ENCODE assay signal across 7 mouse cellular contexts in genomic region chr14:31194891-31195513, GRCm38 (mm10). TPM values are rescaled to one million over a fixed set of nuclear protein-coding genes. Genes with fewer than 3 reads are reported as not detected.
DNase-seq lines count a peak whose midpoint lies in the region; ATAC-seq lines count a peak whose summit lies in the region.

No protein-coding gene starts in this region.

- H3K4me2 ChIP-seq in neural tube, embryonic 15.5 days, result no peak overlapping the region

- H3K36me3 ChIP-seq in neural tube, embryonic 15.5 days, result peaks cover 67% of the 10 kb centered on the region

- peaks cover 16% of the 10 kb centered on the region for H3K4me1 ChIP-seq in neural tube, embryonic 15.5 days

- no peak overlapping the region for H3K9ac ChIP-seq in neural tube, embryonic 15.5 days (replicated peaks)

- ATAC-seq in CD4-positive, CD25-positive, alpha-beta regulatory T cell, adult 4 months, result peak; percentile 64
- ATAC-seq in hematopoietic stem cell, adult 5-6 weeks (replicated peaks in 1 of 2; ENCODE audit: insufficient read depth in 1 of 2, low FRiP score in 2 of 2, low TSS enrichment in 1 of 2, low read depth in 1 of 2, poor library complexity in 2 of 2, severe bottlenecking in 2 of 2), result peak; percentile 73 to 76
- ATAC-seq in neural tube, embryonic 15.5 days (ENCODE audit: low FRiP score), result no peak

- H3K4me3 ChIP-seq in neural tube, embryonic 15.5 days (replicated peaks), result no peak overlapping the region

- no peak overlapping the region for H3K27ac ChIP-seq in neural tube, embryonic 15.5 days (replicated peaks)

- no peaks in the 10 kb centered on the region for H3K27me3 ChIP-seq in neural tube, embryonic 15.5 days (replicated peaks)

- DNase-seq in adipocyte (ENCODE audit: low spot score), result peak; percentile 85
- peak; percentile 88 for DNase-seq in gastrocnemius, adult 18-20 months (ENCODE audit: low spot score)
- peak; percentile 80 for DNase-seq in lung, postnatal 14 days
- DNase-seq in thymus, postnatal 4 days, result peak; percentile 43

- H3K9me3 ChIP-seq in neural tube, embryonic 15.5 days (replicated peaks), result no peaks in the 10 kb centered on the region

- WGBS in neural tube, embryonic 15.5 days, result 80% methylated on average over 14 of the region's 14 CpGs

RNA-seq across cellular contexts. Expression of gene Tnnc1, which starts 13.1 kb away (rescaled TPM):
- polyA plus RNA-seq in CD4-positive, CD25-positive, alpha-beta regulatory T cell, adult 4 months (2017; shearing (Covaris generic)), result not detected
- 100 to 1,000 TPM; 566 to 705 TPM for total RNA-seq in gastrocnemius, adult 18-20 months (2021)
- not detected in 2 replicates for total RNA-seq in hematopoietic stem cell, adult 5-6 weeks (2017)
- polyA plus RNA-seq in neural tube, embryonic 15.5 days (2015; fragmentation: Nextera tagmentation; extraction: Ambion mirVana), result 24.5 and 36.3 TPM in 2 replicates

RNA-seq across cellular contexts. Expression of gene Nisch, which starts 21.7 kb away (rescaled TPM):
- polyA plus RNA-seq in CD4-positive, CD25-positive, alpha-beta regulatory T cell, adult 4 months (2017; shearing (Covaris generic)), result 100 to 1,000 TPM; 151 to 190 TPM
- total RNA-seq in gastrocnemius, adult 18-20 months (2021), result 10 to 100 TPM; 52.3 to 59.6 TPM
- 101 and 126 TPM in 2 replicates for total RNA-seq in hematopoietic stem cell, adult 5-6 weeks (2017)
- polyA plus RNA-seq in neural tube, embryonic 15.5 days (2015; fragmentation: Nextera tagmentation; extraction: Ambion mirVana), result 309 and 327 TPM in 2 replicates

RNA-seq across cellular contexts. Expression of gene Sema3g, which starts 22.7 kb away (rescaled TPM):
- not detected for polyA plus RNA-seq in CD4-positive, CD25-positive, alpha-beta regulatory T cell, adult 4 months (2017; shearing (Covaris generic))
- total RNA-seq in gastrocnemius, adult 18-20 months (2021), result 1 to 10 TPM; 5.8 to 7.0 TPM
- total RNA-seq in hematopoietic stem cell, adult 5-6 weeks (2017), result 0.06 and 0.20 TPM in 2 replicates
- 0.47 and 0.69 TPM in 2 replicates for polyA plus RNA-seq in neural tube, embryonic 15.5 days (2015; fragmentation: Nextera tagmentation; extraction: Ambion mirVana)

RNA-seq across cellular contexts. Expression of gene Stab1, which starts 26.6 kb away (rescaled TPM):
- polyA plus RNA-seq in CD4-positive, CD25-positive, alpha-beta regulatory T cell, adult 4 months (2017; shearing (Covaris generic)), result 1 to 10 TPM in 1 of 2 experiments, under 1 TPM in 1; 0.91 to 2.7 TPM
- 10 to 100 TPM in 1 of 2 experiments, 1 to 10 TPM in 1; 9.7 to 16.7 TPM for total RNA-seq in gastrocnemius, adult 18-20 months (2021)
- total RNA-seq in hematopoietic stem cell, adult 5-6 weeks (2017), result 0.25 TPM in 1 of 2 replicates, not detected in the other
- polyA plus RNA-seq in neural tube, embryonic 15.5 days (2015; fragmentation: Nextera tagmentation; extraction: Ambion mirVana), result 16.9 and 18.1 TPM in 2 replicates

RNA-seq across cellular contexts. Expression of gene Phf7, which starts 56.1 kb away (rescaled TPM):
- polyA plus RNA-seq in CD4-positive, CD25-positive, alpha-beta regulatory T cell, adult 4 months (2017; shearing (Covaris generic)), result 10 to 100 TPM; 11.8 to 12.2 TPM
- 10 to 100 TPM in 1 of 2 experiments, 1 to 10 TPM in 1; 9.2 to 10.8 TPM for total RNA-seq in gastrocnemius, adult 18-20 months (2021)
- total RNA-seq in hematopoietic stem cell, adult 5-6 weeks (2017), result 14.6 and 21.7 TPM in 2 replicates
- 10.4 and 10.9 TPM in 2 replicates for polyA plus RNA-seq in neural tube, embryonic 15.5 days (2015; fragmentation: Nextera tagmentation; extraction: Ambion mirVana)

Comparison
In these comparisons a context has a peak if more than half of its experiments do, and no peak if none do; other contexts are left out.
1. RNA of gene Tnnc1, which starts 13.1 kb away (total RNA-seq): 566 to 705 TPM in gastrocnemius, adult 18-20 months; not detected in hematopoietic stem cell, adult 5-6 weeks; every median in the first group is over 100 times any median in the second.
2. Peak in every context shown above with its lines, with median percentiles within 50 percentile points of each other: DNase-seq.